Mouse (Mus musculus) left cerebral cortex, postnatal 4 days (tissue): ENCODE measurements at regions not wholly inside any gene's neighbourhood (a gene's known extent, or its start where the extent isn't known, plus 50 kb on each side); places are given as distances from the start of the nearest gene placed in this dataset.

ENCODE experiments used
- DNase-seq: peaks from one replicate; pipeline ENCODE4 v3.0.0-alpha.2; 2022
- intact Hi-C: fragments of 180-260 bp; cut with DNase I; formaldehyde crosslinking; loops from one replicate; pipeline ENCODE4 v1.15.1; 2025

DNA sequence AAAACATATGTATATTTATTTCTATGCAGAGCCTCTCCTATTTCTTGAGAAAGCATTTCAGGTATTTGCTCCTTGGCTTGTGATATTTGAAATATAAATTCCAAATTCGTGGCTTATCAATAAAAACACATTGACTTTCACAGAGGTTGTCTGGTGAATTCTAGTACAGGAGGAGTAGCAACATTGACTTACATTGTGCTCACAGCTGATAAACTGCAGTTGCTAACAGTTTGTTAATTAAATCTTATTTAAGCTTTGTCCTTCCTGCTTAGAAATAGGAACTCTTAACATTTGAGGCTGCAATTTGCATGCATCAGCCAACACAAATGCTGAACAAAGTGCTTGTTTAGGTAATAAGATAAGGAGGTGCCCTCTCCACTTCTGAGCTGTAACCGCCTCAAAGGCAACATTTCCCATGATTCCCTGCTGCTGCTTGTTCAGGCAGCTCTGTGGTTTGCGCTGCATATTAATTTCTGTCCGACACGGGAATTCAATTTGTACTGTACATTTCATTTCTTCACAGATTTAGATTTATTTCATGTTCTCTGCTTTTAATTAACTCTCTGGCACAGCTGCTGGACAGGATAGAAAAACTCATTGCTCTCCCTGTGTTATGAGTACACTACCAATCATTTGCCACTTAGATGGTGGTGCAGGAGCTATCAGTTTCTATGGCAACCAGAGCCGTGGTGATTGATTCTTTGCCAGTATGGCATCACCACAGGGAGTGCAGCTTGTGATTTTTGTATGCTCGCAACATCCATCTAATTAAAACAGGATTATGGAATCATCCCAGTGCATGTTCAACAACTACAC, 219.0 kb downstream of the Zfp352 start:
- peak; percentile 66 for DNase-seq
- intact Hi-C loops, result no loop called here

- intact Hi-C loops, result no loop called here
- DNase-seq, result no peak
These were observed 219.7 kb downstream of the Zfp352 start for GRCm38 (mm10) chr4:90438191-90438922.

- intact Hi-C loops, result no loop called here
- DNase-seq, result no peak
These were observed 226.6 kb downstream of the Zfp352 start for GRCm38 (mm10) chr4:90445268-90445667.

GRCm38 (mm10) chr4:90452576-90452975, 234.0 kb downstream of the Zfp352 start:
- intact Hi-C loops, result no loop called here
- no peak for DNase-seq

GRCm38 (mm10) chr4:90453029-90453428, 234.4 kb downstream of the Zfp352 start:
- intact Hi-C loops, result no loop called here
- no peak for DNase-seq

DNA sequence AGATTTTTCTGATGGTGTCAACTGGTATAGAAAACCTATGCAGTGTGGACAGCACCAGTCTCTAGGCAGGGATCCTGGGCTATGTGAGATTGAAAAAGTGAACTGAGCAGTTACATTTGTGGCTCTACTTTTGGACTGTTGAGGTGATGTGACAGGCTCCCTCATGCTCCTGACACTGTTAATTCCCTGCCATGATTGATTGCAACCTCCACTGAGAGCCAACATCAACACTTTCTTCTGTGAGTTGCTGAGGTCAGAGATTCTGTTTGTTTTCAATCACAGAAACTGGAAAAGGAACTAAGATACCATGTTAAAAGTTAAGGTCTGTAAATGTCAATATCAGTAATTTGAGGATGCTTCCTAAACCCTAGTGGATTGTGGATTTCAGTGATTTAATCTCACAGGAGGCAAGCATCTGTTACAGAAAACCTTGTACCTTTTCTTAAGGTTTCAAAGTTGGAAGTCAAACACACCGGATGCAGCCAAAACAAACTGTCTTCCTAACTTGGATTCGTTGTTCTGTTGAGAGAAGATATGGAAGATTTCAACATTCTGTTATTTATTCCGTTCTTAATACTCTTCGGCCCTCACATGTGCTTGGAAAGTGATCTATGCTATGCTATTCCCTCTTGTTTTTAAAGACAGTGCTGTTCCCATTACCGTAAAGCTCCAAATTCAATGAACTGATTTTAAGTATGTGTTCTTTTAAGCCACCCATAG, 278.4 kb downstream of the Zfp352 start:
- DNase-seq, result no peak
- intact Hi-C loops, result no loop called here
